Mouse (Mus musculus): ENCODE measurements around the gene Gm3500.
"Not testable (repeated sequence)": the region's sequence is repeated elsewhere in the genome, so short reads cannot be mapped to it uniquely, and the experiment has no call there.

The Gm3500 gene

GRCm38 (mm10) chr14:5388949-5389348 lies at the start of gene Gm3500:
Gene Gm3500, minus strand, starts transcription at chr14:5389049.
- DNase-seq (ENCODE audit: low read depth), result not testable (repeated sequence)

- not testable (repeated sequence) for DNase-seq (ENCODE audit: low read depth)
Observed at GRCm38 (mm10) chr14:5334828-5335227, 54.0 kb downstream of the Gm3500 start, which contains the start of gene Gm3542. Gene Gm3542, minus strand, starts transcription at chr14:5334928.
